Mouse (Mus musculus) cerebellum, adult 11-12 months (tissue): Measurements from ENCODE around the gene Mb.

Source experiments
- DNase-seq: peaks from one replicate; pipeline ENCODE4 v3.0.0; 2022

The Mb gene

DNA sequence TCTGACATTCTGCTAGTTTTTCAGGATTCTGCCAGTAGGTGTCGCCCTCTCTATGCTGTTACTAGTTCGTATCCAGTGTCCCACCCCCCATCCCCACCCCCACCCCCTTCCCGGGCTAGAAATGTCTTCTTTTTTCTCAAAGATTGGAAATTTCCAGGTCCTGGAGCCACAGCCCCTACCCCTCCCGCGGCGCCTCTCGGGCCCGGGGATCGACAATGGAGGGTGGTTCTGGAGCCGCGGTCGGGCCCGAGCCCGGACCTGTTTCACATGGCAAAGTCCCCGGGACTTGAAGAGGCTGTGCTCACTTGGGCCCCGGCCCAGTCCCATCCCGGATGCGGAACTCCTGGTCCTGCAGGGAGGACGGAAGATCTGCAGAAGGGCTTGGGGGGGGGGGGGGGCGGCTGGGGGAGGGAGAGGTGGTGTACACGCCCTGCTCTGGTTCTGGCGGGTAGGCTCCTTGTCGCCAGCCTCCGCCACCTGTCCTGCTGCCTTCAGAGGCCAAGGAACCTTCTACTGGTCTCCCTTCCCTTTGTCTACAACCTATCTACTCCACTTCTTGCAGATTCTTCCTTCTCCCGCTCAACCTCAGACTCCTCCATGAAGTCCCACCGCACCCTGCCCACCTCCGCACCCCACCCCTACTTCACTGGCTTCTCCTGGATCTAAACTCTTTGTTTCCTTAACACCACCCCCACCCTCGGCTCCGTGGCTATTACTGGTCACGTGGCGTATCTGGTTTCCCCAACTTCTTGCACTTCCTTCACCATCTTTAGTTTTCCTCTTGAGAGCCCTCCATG is 76.4 kb downstream of the Mb start:
- peak; percentile 59 for DNase-seq

DNA sequence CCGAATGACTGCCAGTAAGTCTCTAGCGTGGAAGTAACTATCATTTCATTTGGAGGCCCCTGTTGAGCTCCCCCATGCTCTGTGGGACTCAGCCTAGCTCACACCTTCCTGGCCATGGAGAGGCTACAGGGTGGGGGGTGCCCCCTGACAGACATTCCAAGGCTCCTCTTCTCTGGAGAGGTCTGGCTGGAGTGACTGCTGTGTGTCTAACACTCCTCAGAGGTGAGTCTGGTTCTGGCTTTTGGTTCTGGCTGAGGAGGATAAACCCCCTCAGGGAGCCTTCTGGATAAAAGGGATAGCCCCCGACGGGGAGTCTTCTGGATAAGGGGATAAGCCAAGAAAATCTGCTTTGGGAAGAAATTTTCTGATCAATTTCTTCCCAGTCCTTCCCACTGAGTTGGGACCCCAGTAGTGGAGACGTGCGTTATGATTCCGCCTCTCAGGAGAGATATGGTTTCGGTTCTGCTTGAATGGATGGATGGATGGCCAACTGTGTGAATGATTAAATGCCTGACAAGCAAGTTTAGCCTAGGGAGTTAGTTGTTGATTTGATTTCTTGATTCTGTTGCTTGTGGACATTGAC is 77.1 kb downstream of the Mb start:
- DNase-seq, result no peak

DNA sequence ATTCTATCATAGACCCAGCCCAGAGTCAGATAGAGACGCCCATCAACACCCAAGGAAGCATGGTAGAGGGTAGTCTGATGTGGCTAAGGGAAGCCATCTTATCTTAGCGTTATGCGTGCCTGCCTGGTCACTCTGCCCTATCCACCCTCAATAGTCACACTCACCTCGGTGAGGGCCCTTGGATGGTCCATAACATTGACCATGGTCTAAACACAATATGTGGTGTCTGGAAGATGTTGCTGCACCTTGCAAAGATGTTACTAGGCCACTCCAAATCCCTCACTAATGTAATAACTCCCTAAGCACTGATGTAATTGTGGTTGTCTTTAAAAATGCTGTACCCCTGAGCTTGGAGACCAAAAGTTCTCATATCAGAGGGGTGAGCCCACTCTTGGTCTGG is 77.8 kb downstream of the Mb start:
- no peak for DNase-seq
